Mouse (Mus musculus) granulocyte monocyte progenitor cell, adult 5-6 weeks (primary cell): ENCODE measurements around the gene Olfr1261. TPM values are rescaled to one million over a fixed set of nuclear protein-coding genes. Genes with fewer than 3 reads are reported as not detected.

Experiments
- ATAC-seq: replicated peaks from 2 replicates; pipeline ENCODE4 v1.8.0; 2016; ENCODE audit warnings: mild to moderate bottlenecking, moderate TSS enrichment, inconsistent platforms; ENCODE audit not compliant: poor library complexity, severe bottlenecking
- total RNA-seq, 2 experiments: library from RNA; stranded (forward) in 1 of 2; stranded (reverse) in 1 of 2; fragments of 200-712, 200-1000 nt in 1 of 2; fragments of >200 nt in 1 of 2; fragmentation: Nextera tagmentation in 1 of 2; gene quantifications; 2 replicates each; pipeline ENCODE4 v1.2.3; 2014 to 2017

Olfr1261 gene
- total RNA-seq (2014; fragmentation: Nextera tagmentation), result not detected in 2 replicates
- total RNA-seq (2017), result not detected in 2 replicates

DNA sequence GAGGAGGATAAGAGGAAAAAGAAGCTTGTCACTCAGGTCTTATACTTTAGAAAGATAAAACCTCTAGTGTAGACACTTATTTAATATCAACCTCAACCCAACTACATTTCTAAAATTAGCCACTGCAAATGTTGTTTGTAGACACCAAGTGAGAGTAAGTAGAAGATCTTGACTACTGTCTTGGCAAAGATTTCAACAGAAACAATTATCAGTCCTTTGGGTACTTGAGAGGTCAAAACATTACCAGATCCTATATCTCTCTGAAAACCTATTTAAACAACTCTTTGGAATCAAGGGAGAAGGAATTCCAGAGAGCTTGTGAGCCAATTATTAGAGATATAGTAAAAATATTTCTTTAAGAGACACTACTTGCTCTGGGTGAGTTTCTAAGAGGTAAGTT is at the start of gene Olfr1261:
TSS of gene Olfr1261 (plus strand) at position 301 of the 400 bp plus-strand sequence.
- no peak for ATAC-seq

DNA sequence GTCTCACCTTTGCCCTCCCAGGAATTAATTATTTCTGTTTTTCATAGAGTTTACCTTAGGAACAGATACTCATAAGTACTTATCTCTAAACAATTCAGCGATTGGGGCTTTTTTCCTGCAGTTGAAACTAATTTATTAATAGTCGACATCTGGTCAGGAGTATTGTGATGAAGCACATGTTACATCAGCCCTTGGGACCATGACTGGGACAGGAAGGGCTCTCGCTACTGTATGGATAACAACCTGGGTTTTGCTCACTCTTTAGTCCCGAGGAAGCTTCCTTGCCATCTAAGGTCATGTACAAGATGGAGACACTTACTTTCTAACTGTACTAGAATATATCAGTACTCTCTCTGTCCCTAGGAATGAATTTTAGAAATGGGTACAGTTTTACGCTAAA is 42.5 kb upstream of the Olfr1261 start, which contains the start of gene Olfr1259:
TSS of gene Olfr1259 (minus strand) at position 101 of the 400 bp plus-strand sequence.
- no peak for ATAC-seq

DNA sequence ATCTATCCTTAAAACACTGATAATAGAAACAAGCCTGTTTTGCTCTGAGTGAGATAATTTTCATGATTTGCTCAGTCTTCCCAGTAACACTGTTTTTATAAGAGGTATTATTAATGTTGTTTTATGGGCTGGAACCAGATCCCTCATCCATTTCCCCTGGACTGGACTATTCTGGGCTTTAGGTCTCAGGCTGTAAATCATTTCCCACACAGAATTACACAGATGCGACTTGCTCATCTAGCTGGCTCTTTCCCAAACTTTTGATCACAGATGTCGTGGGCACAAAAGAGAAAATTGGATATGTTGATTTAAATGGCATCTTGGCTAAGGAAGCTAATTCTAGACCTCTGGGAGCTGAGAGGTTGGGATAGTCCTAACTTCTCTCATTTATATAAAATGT is 16.8 kb upstream of the Olfr1261 start, which contains the start of gene Olfr1260:
TSS of gene Olfr1260 (plus strand) at position 157 of the 400 bp plus-strand sequence.
- ATAC-seq, result no peak

DNA sequence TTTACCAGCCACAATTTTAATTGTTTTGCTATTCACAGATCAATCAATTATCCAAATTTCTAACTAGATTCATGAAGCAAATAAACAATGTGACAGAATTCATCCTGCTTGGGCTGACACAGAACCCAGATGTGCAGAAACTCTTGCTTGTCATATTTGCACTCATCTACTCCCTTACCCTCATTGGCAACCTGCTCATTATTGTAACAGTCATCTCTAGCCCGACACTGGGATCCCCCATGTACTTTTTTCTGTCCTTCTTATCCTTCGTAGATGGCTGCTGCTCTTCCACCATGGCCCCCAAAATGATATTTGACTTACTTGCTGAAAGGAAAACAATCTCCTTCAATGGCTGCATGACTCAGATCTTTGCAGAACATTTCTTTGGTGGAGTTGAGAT is 13.3 kb upstream of the Olfr1261 start:
- ATAC-seq, result no peak

DNA sequence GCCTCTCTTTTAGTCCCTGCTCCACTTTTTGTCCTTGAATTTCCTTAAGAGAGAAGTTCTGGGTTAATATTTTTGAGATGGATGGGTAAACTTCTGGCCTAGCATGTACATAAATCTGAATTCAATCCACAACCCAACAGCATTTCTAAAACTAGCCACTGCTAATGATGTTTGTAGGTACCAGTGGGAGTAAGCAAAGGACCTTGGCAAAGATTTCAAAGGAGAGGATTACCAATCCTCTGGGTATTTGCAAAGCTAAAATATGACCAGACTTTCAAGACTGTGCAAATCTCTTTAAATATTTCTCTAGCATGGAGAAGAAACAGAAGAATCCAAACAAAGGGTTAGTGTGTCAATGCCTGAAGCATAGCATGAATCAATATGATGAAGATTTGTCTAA is 8.8 kb downstream of the Olfr1261 start, which contains the start of gene Olfr1262:
TSS of gene Olfr1262 (plus strand) at position 301 of the 400 bp plus-strand sequence.
- no peak for ATAC-seq

DNA sequence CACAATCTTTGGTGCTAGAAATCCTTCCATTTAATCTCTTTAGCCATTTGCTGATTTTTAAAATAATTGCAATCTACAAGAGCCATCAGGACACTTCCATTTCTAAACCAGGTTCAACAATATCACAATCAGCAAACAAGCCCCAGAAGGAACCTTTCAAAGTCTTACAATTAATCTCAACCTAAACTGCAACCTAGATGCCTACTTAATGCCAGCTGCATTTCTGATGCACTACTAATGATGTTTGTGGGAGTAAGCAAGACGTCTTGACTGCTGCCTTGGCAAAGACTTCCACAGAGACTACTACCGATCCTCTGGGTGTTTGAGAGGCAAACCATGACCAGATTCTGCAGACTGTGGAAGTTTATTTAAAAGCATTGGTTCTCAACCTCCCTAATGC is 20.8 kb downstream of the Olfr1261 start, which contains the start of gene Olfr1263:
TSS of gene Olfr1263 (plus strand) at position 301 of the 400 bp plus-strand sequence.
- ATAC-seq, result no peak

DNA sequence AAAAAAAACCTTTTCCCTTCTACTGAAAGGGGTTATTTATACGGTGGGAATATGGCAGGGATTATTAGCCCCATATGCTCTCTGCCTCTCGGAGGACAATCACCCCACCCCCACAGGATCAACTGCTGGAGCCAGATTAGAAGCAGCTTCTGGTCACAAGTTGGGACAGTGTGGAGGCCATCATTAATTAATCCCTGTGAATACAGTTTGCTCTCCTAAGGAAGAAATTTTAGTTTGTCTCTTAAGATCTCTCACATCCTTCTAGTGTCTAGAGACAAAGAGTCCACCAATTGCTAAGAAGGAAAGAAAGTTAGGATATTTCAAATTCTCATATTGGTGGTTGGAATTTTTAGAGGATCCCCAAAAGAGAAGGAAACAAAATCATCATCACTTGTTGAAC is 34.5 kb downstream of the Olfr1261 start, which contains the start of gene Olfr1264:
TSS of gene Olfr1264 (minus strand) at position 101 of the 400 bp plus-strand sequence.
- ATAC-seq, result no peak

DNA sequence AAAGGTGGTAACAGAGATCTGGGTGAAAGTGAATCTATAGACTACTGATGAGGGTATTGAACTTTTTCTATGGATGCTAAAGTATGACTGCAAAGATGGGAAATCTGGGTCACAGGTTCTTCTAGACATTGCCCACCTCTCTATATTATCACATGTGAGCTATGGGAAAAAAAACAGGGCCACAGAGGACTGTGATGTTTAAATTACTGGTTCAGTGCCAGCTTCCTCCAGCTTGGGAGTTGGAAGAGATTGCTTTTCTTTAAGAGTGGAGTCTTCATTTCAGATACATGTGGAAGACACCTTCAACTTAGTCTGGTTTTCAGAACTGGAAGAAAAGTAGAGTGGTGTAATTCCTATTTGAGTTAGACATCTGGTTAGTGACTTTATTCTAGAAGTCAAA is 44.0 kb downstream of the Olfr1261 start, which contains the start of gene Olfr1265:
TSS of gene Olfr1265 (plus strand) at position 301 of the 400 bp plus-strand sequence.
- ATAC-seq, result no peak

Other genes with a start within 250 kb of the Olfr1261 start
- gene Olfr1253, start 234.1 kb upstream of the Olfr1261 start, total RNA-seq (2014; fragmentation: Nextera tagmentation), result not detected in 2 replicates
- gene Olfr1253, start 234.1 kb upstream of the Olfr1261 start, total RNA-seq (2017), result not detected in 2 replicates
- gene Olfr1254, start 197.6 kb upstream of the Olfr1261 start, total RNA-seq (2014; fragmentation: Nextera tagmentation), result not detected in 2 replicates
- not detected in 2 replicates for gene Olfr1254, start 197.6 kb upstream of the Olfr1261 start, total RNA-seq (2017)
- gene Olfr1255, start 179.2 kb upstream of the Olfr1261 start, total RNA-seq (2014; fragmentation: Nextera tagmentation), result not detected in 2 replicates
- gene Olfr1255, start 179.2 kb upstream of the Olfr1261 start, total RNA-seq (2017), result not detected in 2 replicates
- gene Olfr1256, start 149.7 kb upstream of the Olfr1261 start, total RNA-seq (2014; fragmentation: Nextera tagmentation), result not detected in 2 replicates
- gene Olfr1256, start 149.7 kb upstream of the Olfr1261 start, total RNA-seq (2017), result not detected in 2 replicates
- not detected in 2 replicates for gene Olfr48, start 143.0 kb upstream of the Olfr1261 start, total RNA-seq (2014; fragmentation: Nextera tagmentation)
- gene Olfr48, start 143.0 kb upstream of the Olfr1261 start, total RNA-seq (2017), result not detected in 2 replicates
- gene Olfr1257, start 112.8 kb upstream of the Olfr1261 start, total RNA-seq (2014; fragmentation: Nextera tagmentation), result not detected in 2 replicates
- not detected in 2 replicates for gene Olfr1257, start 112.8 kb upstream of the Olfr1261 start, total RNA-seq (2017)
- not detected in 2 replicates for gene Olfr1258, start 63.9 kb upstream of the Olfr1261 start, total RNA-seq (2014; fragmentation: Nextera tagmentation)
- gene Olfr1258, start 63.9 kb upstream of the Olfr1261 start, total RNA-seq (2017), result not detected in 2 replicates
- not detected in 2 replicates for gene Olfr1259, start 42.6 kb upstream of the Olfr1261 start, total RNA-seq (2014; fragmentation: Nextera tagmentation)
- gene Olfr1259, start 42.6 kb upstream of the Olfr1261 start, total RNA-seq (2017), result not detected in 2 replicates
- not detected in 2 replicates for gene Olfr1260, start 16.9 kb upstream of the Olfr1261 start, total RNA-seq (2014; fragmentation: Nextera tagmentation)
- not detected in 2 replicates for gene Olfr1260, start 16.9 kb upstream of the Olfr1261 start, total RNA-seq (2017)
- not detected in 2 replicates for gene Olfr1262, start 8.9 kb downstream of the Olfr1261 start, total RNA-seq (2014; fragmentation: Nextera tagmentation)
- gene Olfr1262, start 8.9 kb downstream of the Olfr1261 start, total RNA-seq (2017), result not detected in 2 replicates
- not detected in 2 replicates for gene Olfr1263, start 20.9 kb downstream of the Olfr1261 start, total RNA-seq (2014; fragmentation: Nextera tagmentation)
- gene Olfr1263, start 20.9 kb downstream of the Olfr1261 start, total RNA-seq (2017), result not detected in 2 replicates
- not detected in 2 replicates for gene Olfr1264, start 34.4 kb downstream of the Olfr1261 start, total RNA-seq (2014; fragmentation: Nextera tagmentation)
- not detected in 2 replicates for gene Olfr1264, start 34.4 kb downstream of the Olfr1261 start, total RNA-seq (2017)
- not detected in 2 replicates for gene Olfr1265, start 44.1 kb downstream of the Olfr1261 start, total RNA-seq (2014; fragmentation: Nextera tagmentation)
- gene Olfr1265, start 44.1 kb downstream of the Olfr1261 start, total RNA-seq (2017), result not detected in 2 replicates
- not detected in 2 replicates for gene Olfr140, start 72.4 kb downstream of the Olfr1261 start, total RNA-seq (2014; fragmentation: Nextera tagmentation)
- not detected in 2 replicates for gene Olfr140, start 72.4 kb downstream of the Olfr1261 start, total RNA-seq (2017)
- gene Olfr1269, start 130.2 kb downstream of the Olfr1261 start, total RNA-seq (2014; fragmentation: Nextera tagmentation), result not detected in 2 replicates
- gene Olfr1269, start 130.2 kb downstream of the Olfr1261 start, total RNA-seq (2017), result not detected in 2 replicates
- gene Olfr32, start 151.1 kb downstream of the Olfr1261 start, total RNA-seq (2014; fragmentation: Nextera tagmentation), result not detected in 2 replicates
- not detected in 2 replicates for gene Olfr32, start 151.1 kb downstream of the Olfr1261 start, total RNA-seq (2017)
- gene Olfr1270, start 161.9 kb downstream of the Olfr1261 start, total RNA-seq (2014; fragmentation: Nextera tagmentation), result not detected in 2 replicates
- not detected in 2 replicates for gene Olfr1270, start 161.9 kb downstream of the Olfr1261 start, total RNA-seq (2017)
- not detected in 2 replicates for gene Olfr1506, start 233.3 kb downstream of the Olfr1261 start, total RNA-seq (2014; fragmentation: Nextera tagmentation)
- gene Olfr1506, start 233.3 kb downstream of the Olfr1261 start, total RNA-seq (2017), result not detected in 2 replicates